Mouse (Mus musculus) spleen, adult 12 weeks (tissue): ENCODE measurements around the gene Spop.

ENCODE experiments used
- DNase-seq: peaks from one replicate; pipeline ENCODE4 v3.0.0; 2022; ENCODE audit warnings: low spot score

Spop gene

GRCm38 (mm10) chr11:95413641-95414535 lies at the start of gene Spop:
Gene Spop (plus strand): TSS chr11:95414080.
- DNase-seq, result peak; percentile 89

- no peak for DNase-seq
Measured at GRCm38 (mm10) chr11:95364388-95364787, 49.5 kb upstream of the Spop start.

GRCm38 (mm10) chr11:95365596-95365995 lies 48.3 kb upstream of the Spop start:
- no peak for DNase-seq

DNA sequence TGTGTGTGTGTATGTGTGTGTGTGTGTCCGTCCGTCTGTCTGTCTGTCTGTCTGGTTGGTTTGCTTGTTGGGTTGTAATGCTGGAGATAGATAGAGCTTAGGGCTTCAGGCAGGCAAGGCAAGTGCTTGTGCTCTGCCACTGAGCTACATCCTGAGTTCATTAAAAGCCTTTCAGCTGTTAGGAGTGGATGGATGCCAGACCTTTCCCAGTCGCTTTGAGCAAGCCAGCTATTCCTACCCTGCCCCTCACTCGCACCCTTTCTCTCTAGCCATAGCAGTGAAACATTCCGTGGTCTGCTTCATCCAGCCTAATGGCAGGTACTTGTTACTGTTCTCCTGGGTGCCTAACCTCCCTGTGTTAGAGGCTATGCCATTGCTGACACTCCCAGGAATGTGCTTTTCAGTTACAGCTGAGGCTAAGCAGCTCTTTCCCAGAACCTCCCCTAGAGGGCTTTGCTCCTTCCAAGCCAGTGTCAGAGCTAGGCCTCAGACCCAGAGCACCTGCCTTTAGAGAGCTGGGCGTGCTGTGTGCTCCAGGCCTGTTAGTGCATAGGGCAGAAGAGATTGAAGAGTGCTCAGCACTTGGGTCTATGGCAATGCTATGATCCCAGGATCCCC lies 47.5 kb upstream of the Spop start:
- DNase-seq, result no peak

DNA sequence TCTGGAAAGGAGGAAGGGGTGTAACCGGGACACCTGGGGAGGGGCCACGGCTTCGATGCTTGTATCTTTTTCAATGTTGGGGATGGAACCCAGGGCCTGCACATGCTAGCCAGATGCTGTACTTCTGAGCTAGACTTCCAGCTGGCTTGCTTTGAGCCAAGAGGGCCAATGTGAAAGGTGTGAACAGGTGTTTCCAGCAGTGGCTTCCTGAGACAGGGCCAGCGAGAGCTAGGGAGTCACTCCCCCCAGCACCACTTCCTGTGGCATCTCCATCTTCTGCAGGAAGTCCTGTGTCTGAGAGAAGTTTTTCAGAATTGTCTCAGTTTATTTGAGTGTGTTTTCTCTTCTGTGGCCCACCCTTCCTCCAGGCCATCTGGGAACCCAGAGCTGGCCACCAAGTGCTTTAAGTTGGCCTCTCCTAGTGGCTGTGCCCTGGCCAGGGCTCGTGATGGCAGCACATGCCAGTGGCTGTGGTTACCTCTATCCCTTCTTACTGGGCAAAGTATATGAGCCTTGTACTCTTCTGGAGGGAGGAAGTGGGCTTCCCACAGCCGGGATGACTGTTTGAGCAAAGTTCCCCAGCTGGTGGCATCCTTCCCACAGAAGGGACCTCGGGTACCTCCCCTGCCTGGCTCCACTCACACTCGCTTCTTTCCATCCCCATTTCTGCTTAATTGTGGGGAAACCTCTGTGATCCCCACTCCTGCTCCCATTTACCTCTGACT lies 46.7 kb upstream of the Spop start:
- DNase-seq, result no peak

DNA sequence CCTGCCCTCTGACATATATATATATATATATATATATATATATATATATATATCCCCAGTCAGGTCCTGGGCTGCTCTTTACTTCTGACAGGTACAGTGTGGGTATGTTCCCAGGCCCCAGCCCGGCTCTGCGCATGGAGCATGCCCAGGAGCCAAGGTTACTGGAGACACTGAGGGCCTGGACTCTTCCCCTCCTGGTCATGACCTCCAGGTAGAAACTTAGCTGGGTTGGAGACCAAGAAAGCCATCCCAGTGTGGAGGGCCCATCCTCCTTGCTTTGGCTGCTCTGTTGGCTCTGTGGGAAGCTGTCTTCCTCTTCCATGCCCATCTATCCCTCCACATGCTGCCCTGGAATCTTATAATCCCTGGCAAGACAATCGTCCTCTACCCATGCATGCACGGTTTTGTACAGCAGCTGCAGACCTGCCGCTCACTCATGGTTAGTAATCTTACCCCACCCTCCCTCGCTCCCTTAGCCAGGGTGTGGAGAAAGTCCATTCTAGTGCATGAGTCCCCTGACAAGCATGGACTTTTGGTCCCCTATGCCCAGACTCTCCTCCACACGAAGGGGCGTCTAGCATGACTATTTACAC lies 45.6 kb upstream of the Spop start:
- DNase-seq, result no peak

DNA sequence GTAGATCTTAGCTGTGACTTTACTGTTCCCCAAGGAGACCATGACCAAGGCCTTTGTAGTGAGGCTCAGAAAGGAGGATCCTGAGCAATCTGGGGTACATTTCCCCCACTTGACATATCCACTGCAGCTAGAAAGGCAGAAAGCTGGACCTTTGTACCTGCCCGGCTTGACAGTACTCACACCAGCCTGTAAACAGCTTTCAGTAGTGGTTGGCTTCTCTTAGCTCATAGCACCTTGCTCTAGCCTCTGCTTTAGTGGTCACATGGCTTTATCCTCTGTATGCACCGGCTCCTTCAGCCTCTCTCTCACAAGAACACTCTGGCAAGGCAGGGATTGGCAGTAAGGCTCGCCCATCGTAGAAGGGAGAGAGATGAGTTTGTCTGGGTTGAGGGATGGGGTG lies 45.0 kb upstream of the Spop start:
- DNase-seq, result no peak

GRCm38 (mm10) chr11:95369964-95370890 lies 43.7 kb upstream of the Spop start:
- DNase-seq, result no peak

GRCm38 (mm10) chr11:95371182-95371581 lies 42.7 kb upstream of the Spop start:
- DNase-seq, result no peak

- DNase-seq, result no peak
Measured at GRCm38 (mm10) chr11:95378926-95379325, 35.0 kb upstream of the Spop start.

GRCm38 (mm10) chr11:95379552-95379951 lies 34.3 kb upstream of the Spop start:
- DNase-seq, result no peak

GRCm38 (mm10) chr11:95380711-95381110 lies 33.2 kb upstream of the Spop start:
- DNase-seq, result no peak

GRCm38 (mm10) chr11:95381146-95381545 lies 32.7 kb upstream of the Spop start:
- no peak for DNase-seq

GRCm38 (mm10) chr11:95383331-95383986 lies 30.4 kb upstream of the Spop start:
- DNase-seq, result no peak

- no peak for DNase-seq
Measured at GRCm38 (mm10) chr11:95384004-95384318, 29.9 kb upstream of the Spop start.

DNA sequence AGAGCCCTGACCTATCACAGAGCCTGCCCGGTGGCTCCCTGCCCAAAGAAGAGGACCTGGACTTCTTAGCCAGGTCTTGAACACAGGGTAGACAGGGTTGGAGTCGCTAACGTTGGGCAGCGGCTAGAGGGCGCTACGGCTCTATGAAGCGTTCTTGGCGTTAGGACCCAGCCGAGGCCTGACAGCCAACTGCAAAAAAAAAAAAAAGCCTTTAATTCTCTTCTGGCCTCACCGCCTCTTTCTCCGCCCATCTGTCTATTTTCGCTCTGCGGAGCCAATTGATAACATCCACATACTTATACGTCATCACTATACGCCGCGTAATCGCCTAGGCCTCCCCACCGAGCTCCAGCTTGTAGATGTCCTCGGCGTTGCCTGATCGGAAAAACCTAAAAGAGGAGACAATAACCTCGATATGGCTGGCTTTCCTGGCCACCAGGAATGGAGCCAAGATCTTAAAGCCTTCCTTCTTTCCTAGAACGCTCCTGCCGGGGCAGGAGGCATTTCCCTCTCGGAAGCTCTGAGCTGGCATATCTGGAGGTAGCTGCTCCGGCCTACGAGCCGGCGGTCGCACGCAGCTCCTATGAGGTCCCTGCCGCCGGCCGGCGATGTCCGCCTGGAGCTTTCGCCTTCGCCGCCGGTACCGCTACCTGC lies 29.4 kb upstream of the Spop start, which contains the start of gene Slc35b1:
TSS of gene Slc35b1 (plus strand) at position 374 of the 654 bp plus-strand sequence.
- peak; percentile 94 for DNase-seq

GRCm38 (mm10) chr11:95384973-95385320 lies 28.9 kb upstream of the Spop start:
- DNase-seq, result no peak

DNA sequence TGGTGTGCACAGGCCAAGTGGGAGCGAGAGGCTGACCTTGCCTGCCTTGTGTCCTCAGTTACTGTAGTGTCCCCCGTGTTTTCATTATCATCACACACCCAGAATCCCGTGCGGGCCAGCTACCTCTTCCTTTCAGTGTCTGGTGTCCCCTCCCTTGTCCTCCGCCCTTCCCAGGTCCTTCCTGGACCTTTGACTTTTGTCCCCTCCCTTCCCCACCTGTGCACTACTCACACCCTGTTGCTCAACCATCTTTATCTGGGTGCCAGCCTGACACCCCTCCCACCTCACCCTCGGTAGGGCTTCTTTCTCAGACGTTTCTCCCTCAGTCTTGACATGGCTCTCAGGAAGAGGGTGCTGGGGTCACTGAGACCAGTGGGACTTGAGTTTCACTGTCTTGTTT lies 26.5 kb upstream of the Spop start:
- no peak for DNase-seq

DNA sequence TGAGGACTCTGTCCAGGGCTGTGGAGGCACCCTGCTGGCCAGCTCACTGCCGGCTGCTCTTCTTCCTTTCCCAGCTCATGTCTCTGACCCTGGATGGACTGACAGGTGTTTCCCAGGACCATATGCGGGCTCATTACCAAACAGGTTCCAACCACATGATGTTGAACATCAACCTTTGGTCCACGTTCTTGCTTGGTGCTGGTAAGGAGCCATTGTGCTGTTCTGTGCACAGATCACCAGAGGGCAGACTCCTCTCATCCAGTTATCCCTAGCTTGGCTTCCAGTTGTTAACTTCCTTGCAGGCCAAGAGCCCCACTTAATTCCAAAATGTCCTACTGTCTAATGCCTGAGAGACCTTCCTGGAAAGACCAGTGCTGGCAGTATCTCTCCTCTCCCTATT lies 24.9 kb upstream of the Spop start:
- DNase-seq, result no peak

DNA sequence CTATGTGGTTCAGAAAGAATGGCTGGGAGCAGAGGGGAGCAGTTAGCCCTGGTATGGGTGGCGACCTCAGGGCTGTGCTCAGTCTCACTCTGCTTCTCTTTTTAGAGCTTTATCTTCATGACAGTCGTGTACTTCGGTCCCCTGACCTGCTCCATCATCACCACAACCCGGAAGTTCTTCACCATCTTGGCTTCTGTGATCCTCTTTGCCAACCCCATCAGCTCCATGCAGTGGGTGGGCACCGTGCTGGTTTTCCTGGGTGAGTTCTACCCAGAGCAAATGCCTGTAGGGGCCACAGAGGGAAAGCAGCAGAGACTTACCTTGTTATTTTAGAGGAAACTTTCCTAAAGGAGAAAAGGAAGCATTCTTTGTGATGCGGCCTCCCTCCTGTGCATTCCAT lies 23.5 kb upstream of the Spop start:
- DNase-seq, result no peak
